Mouse (Mus musculus) heart, embryonic 14.5 days (tissue): ENCODE measurements around the gene Ankar. TPM values are rescaled to one million over a fixed set of nuclear protein-coding genes. Genes with fewer than 3 reads are reported as not detected.

Experiments used
- ATAC-seq: fragments of 200-750 bp; cut with Nextera tagmentation; 2 replicates; pipeline ENCODE4 v1.8.0; 2017; ENCODE audit warnings: low read depth, moderate TSS enrichment; ENCODE audit not compliant: insufficient number of reproducible peaks, insufficient read depth, low FRiP score
- H3K27ac ChIP-seq, 2 experiments: fragments of 200-500 bp in 1 of 2; fragments of 300-500 bp in 1 of 2; sonication (generic) in 1 of 2; replicated peaks in 1 of 2; 2 replicates each; pipeline ENCODE4 v1.5.1; 2012 to 2014; ENCODE audit warnings: low read depth in 2 of 2, low read length in 2 of 2, control low read depth in 1 of 2, mild to moderate bottlenecking in 1 of 2, mixed read lengths in 1 of 2; ENCODE audit not compliant: control insufficient read depth in 1 of 2, insufficient read depth in 1 of 2
- H3K27me3 ChIP-seq: fragments of 300-500 bp; sonication (generic); 2 replicates; pipeline ENCODE4 v1.6.1; 2014; ENCODE audit warnings: mild to moderate bottlenecking, low read length, control low read depth; ENCODE audit not compliant: control insufficient read depth, insufficient read depth
- H3K36me3 ChIP-seq: fragments of 300-500 bp; sonication (generic); 2 replicates; pipeline ENCODE4 v1.6.1; 2014; ENCODE audit warnings: mild to moderate bottlenecking, control low read depth, low read length, mixed read lengths; ENCODE audit not compliant: control insufficient read depth, insufficient read depth
- H3K4me1 ChIP-seq, 2 experiments: fragments of 200-500 bp in 1 of 2; fragments of 300-500 bp in 1 of 2; sonication (generic) in 1 of 2; 2 replicates each; pipeline ENCODE4 v1.6.1; 2012 to 2014; ENCODE audit warnings: low read length in 2 of 2, control low read depth in 1 of 2, mixed read lengths in 1 of 2; ENCODE audit not compliant: control insufficient read depth in 2 of 2, insufficient read depth in 2 of 2
- H3K4me2 ChIP-seq: fragments of 300-500 bp; sonication (generic); 2 replicates; pipeline ENCODE4 v1.6.1; 2014; ENCODE audit warnings: mild to moderate bottlenecking, low read length
- H3K4me3 ChIP-seq, 2 experiments: fragments of 200-500 bp in 1 of 2; fragments of 300-500 bp in 1 of 2; sonication (generic) in 1 of 2; 2 replicates each; pipeline ENCODE4 v1.5.1; 2012 to 2014; ENCODE audit warnings: low read length in 2 of 2, mild to moderate bottlenecking in 2 of 2, control low read depth in 1 of 2, low read depth in 1 of 2, moderate library complexity in 1 of 2; ENCODE audit not compliant: control insufficient read depth in 1 of 2, insufficient read depth in 1 of 2
- H3K9ac ChIP-seq: fragments of 300-500 bp; sonication (generic); 2 replicates; pipeline ENCODE4 v1.6.1; 2014; ENCODE audit warnings: mild to moderate bottlenecking, low read length
- H3K9me3 ChIP-seq: fragments of 300-500 bp; sonication (generic); 2 replicates; pipeline ENCODE4 v1.6.1; 2016; ENCODE audit warnings: low read length, control low read depth; ENCODE audit not compliant: control insufficient read depth
- WGBS: fragments of 180-500 bp; shearing (Covaris S2); extraction: QIAGEN DNeasy Blood & Tissue Kit; methylation state at CpG from one replicate; pipeline ENCODE4 v1.1.7; 2014; 5-methylcytosine and 5-hydroxymethylcytosine counted together
- polyA plus RNA-seq: library from polyadenylated mRNA; unstranded; fragments of >200 nt; fragmentation: Nextera tagmentation; extraction: Ambion mirVana; gene quantifications from 2 replicates; pipeline ENCODE4 v1.2.1, GENCODE M21; 2014

The Ankar gene
- polyA plus RNA-seq, 1 experiment from 2014 or later, result not detected

DNA sequence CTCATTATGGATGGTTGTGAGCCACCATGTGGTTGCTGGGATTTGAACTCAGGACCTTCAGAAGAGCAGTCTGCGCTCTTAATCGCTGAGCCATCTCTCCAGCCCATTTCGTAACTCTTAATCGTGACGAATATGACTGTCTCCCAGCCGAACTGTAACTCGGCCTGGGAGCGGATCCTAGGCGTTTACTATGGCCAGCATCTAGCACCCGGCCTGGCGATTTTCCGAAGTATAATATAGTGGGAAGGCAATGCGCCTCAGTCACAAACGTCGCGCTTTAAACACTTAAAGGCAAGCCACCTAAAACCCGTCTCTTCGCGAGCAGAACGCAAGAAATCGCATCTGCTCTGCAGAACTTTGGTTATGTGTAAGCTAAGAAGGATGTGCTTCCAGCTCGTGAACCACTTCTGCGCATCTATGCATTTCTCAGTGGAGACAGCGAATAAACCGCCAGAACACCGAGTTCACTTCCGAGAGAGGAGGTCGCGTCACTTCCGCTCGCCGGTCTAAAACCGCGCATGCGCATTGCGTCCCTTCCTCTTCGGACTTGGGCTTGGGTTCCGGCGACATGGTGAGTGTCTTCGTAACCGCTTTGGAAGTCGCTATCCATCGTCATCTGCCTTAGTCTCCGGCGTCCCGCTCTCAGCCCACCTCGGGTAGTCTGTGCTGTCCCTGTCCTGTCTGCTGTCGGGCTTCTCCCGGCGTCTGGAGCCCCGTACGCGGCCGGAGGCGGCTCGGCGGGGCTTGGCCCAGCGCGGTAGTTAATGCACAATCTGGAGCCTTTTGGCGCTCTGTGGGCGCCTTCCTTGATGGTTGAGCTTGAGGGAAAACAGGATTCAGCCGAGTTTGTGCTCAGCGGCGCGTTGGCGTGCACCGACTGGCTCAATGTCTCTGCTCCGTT, 10.6 kb upstream of the Ankar start, which contains the start of gene Rpl37a:
TSS of gene Rpl37a (plus strand) at position 538 of the 901 bp plus-strand sequence.
- H3K9me3 ChIP-seq, result no peaks in the 10 kb centered on the region
- H3K4me2 ChIP-seq, result peak within 1 kb of the TSS; percentile 88
- peaks cover 37% of the 10 kb centered on the region for H3K36me3 ChIP-seq
- ATAC-seq, result peak; percentile 86
- H3K27me3 ChIP-seq, result no peaks in the 10 kb centered on the region
- peak within 1 kb of the TSS; percentile 53 to 79 for H3K4me3 ChIP-seq
- H3K27ac ChIP-seq, result peak within 1 kb of the TSS; percentile 87 to 94
- H3K4me1 ChIP-seq, result peaks cover 5 to 9% of the 10 kb centered on the region in 2 experiments
- WGBS, result 3% methylated on average over 68 of the region's 68 CpGs
- peak within 1 kb of the TSS; percentile 94 for H3K9ac ChIP-seq

DNA sequence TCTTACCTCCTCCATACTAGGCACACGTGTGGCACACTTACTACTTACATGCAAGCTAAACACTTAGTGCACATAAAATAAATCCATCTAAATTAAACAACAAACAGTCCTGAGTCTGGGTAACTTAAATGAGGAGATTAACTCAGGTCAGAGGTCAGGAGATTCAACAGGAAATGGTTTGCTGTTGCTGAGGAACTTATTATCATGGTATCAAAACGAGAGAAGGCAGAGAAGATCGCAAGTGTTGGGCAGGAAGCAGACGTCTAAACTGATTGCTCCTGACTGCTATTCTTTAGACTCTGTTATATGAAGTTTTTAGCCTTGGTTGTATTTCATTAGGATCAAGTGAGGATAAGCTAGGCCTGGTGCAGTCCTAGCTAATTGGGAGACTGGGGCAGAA, 7.1 kb upstream of the Ankar start:
- 48% methylated on average over 4 of the region's 4 CpGs for WGBS
- Histone ChIP-seq H3K27me3 (no peaks in the 10 kb centered on the region), H3K9me3 (no peaks in the 10 kb centered on the region), H3K36me3 (peaks cover 3% of the 10 kb centered on the region), H3K4me3 (no peak overlapping the region), H3K9ac (no peak overlapping the region), H3K4me2 (no peak overlapping the region), H3K4me1 (peaks cover 2 to 3% of the 10 kb centered on the region in 2 experiments; a peak in 3 of 4 replicates), H3K27ac (no peak overlapping the region)
- ATAC-seq, result no peak

DNA sequence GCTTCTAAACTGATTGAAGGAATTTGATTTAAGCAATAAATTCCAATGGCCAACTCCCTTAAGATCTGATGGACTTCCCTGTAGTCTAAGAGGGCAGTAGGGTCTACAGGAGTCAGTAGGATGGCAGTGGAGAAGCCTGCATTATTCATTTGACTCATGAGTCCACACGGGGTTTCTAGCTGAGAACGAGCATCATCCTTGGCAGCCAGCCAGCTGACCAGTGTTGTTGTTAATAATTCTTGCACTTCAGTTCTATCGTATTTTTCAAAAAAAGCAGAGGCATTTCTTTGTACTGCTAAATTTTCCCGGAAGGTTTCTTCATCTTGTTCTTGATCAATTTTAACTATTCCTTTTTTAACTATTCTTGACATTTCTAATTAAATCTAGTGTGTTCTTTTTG, 1.7 kb downstream of the Ankar start:
- Histone ChIP-seq H3K27me3 (no peaks in the 10 kb centered on the region), H3K4me2 (no peak overlapping the region), H3K36me3 (no peaks in the 10 kb centered on the region), H3K4me1 (no peaks in the 10 kb centered on the region), H3K9ac (no peak overlapping the region), H3K27ac (no peak overlapping the region), H3K4me3 (no peak overlapping the region), H3K9me3 (no peaks in the 10 kb centered on the region)
- ATAC-seq, result no peak
- WGBS, result 48% methylated on average over 4 of the region's 4 CpGs

DNA sequence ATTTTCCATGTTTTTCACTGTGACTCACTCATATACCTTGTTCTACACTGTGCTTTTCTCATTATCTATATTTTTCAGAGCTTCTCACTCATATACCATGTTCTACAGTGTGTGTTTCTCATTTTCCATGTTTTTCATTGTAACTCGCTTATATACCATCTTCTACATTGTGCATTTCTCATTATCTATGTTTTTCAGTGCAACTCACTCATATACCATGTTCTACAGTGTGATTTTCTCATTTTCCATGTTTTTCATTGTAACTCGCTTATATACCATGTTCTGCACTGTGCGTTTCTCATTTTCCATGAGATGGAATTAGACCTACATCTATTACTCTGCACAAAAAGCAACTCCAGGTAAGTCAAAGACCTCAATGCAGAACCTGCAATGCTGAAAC, 4.1 kb downstream of the Ankar start:
- H3K27ac ChIP-seq, result no peak overlapping the region

DNA sequence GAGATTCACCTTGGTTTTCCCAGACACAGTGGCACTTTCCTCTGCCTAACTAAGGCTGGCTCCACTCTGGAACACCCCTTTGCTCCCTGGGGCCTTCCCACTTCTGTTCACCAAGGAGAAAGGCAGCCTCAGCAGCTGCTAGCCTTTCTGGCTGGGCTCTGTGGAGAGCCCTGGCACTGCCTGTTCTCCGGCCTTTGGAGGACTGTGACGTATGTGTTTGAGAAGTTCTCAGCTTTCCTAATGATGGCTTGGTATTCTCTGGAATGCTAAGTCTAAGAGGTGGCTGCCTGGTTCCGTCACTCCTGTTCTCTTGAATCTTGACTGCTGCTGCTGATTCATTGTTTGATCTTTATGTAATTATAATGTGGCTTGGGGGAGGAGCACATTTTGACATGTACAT, 27.3 kb downstream of the Ankar start:
- 51% methylated on average over 3 of the region's 3 CpGs for WGBS
- no peaks in the 10 kb centered on the region for H3K4me1 ChIP-seq
- H3K36me3 ChIP-seq, result no peaks in the 10 kb centered on the region
- no peaks in the 10 kb centered on the region for H3K27me3 ChIP-seq
- no peaks in the 10 kb centered on the region for H3K9me3 ChIP-seq
- no peak overlapping the region for H3K9ac ChIP-seq
- H3K27ac ChIP-seq, result no peak overlapping the region
- no peak for ATAC-seq
- H3K4me3 ChIP-seq, result no peak overlapping the region
- no peak overlapping the region for H3K4me2 ChIP-seq

More for the DNA sequence above, 4.1 kb downstream of the Ankar start:
- H3K4me2 ChIP-seq, result no peak overlapping the region
- no peak overlapping the region for H3K4me3 ChIP-seq
- no peaks in the 10 kb centered on the region for H3K9me3 ChIP-seq
- no peak overlapping the region for H3K9ac ChIP-seq
- H3K27me3 ChIP-seq, result no peaks in the 10 kb centered on the region
- H3K4me1 ChIP-seq, result no peaks in the 10 kb centered on the region
- no peaks in the 10 kb centered on the region for H3K36me3 ChIP-seq
- 49% methylated on average over 3 of the region's 3 CpGs for WGBS
- no peak for ATAC-seq

DNA sequence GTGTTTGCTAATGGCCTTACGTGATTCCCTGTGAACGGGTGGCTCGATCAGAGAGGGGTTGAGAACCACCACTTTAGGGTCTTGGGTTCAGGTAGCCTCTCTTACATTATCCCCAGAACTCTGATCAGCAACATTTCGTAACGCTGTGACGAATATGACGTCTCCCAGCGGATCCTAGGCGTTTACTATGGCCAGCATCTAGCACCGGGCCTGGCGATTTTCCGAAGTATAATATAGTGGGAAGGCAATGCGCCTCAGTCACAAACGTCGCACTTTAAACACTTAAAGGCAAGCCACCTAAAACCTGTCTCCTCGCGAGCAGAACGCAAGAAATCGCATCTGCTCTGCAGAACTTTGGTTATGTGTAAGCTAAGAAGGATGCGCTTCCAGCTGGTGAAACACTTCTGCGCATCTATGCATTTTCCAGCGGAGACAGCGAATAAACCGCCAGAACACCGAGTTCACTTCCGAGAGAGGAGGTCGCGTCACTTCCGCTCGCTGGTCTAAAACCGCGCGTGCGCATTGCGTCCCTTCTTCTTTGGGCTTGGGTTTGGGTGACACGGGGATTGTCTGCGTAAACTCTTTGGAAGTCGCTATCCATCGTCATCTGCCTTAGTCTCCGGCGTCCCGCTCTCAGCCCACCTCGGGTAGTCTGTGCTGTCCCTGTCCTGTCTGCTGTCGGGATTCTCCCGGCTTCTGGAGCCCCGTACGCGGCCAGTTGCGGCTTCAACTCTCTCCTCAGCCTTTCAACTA, 59.5 kb downstream of the Ankar start:
- H3K4me2 ChIP-seq, result peak overlapping the region; percentile 61
- no peak overlapping the region for H3K9ac ChIP-seq
- no peaks in the 10 kb centered on the region for H3K9me3 ChIP-seq
- no peaks in the 10 kb centered on the region for H3K36me3 ChIP-seq
- H3K27ac ChIP-seq, result no peak overlapping the region
- no peak for ATAC-seq
- peak overlapping the region; percentile 19 to 31 for H3K4me3 ChIP-seq
- no peaks in the 10 kb centered on the region for H3K4me1 ChIP-seq
- H3K27me3 ChIP-seq, result no peaks in the 10 kb centered on the region
- WGBS, result 33% methylated on average over 49 of the region's 49 CpGs

DNA sequence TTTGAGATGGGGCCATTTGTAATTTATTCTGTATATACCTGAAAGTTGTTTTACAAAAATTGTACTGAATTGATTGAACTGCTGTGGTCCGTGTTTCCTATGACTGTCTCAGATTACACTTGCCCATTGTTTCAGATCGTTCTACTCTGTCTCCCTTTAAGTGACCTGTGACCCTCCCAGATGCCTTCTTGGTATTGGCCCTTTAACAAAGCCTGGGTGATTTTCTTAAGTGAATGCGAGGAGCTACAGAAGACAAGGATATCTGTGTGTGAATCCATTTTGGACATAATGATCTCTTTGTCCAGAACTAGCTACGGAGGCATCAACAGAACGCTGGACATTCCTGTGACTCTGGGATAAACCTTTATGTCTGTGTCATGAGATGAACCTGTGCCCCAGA, 65.2 kb downstream of the Ankar start:
- Histone ChIP-seq H3K27me3 (no peaks in the 10 kb centered on the region), H3K36me3 (peaks cover 38% of the 10 kb centered on the region), H3K4me2 (no peak overlapping the region), H3K9ac (no peak overlapping the region), H3K27ac (no peak overlapping the region), H3K4me1 (no peaks in the 10 kb centered on the region), H3K4me3 (no peak overlapping the region), H3K9me3 (no peaks in the 10 kb centered on the region)
- ATAC-seq, result no peak
- 69% methylated on average over 5 of the region's 5 CpGs for whole genome bisulfite sequencing
